Mouse (Mus musculus) CH12.LX (cell line): ENCODE measurements at regions not wholly inside any gene's neighbourhood (a gene's known extent, or its start where the extent isn't known, plus 50 kb on each side); places are given as distances from the start of the nearest gene placed in this dataset.

Experiments
- CHD1 ChIP-seq: IDR thresholded peaks from 2 replicates; pipeline ENCODE4 v1.6.1; 2012; ENCODE audit warnings: low read depth, low read length, improper control_type of control experiment, inconsistent platforms
- CTCF ChIP-seq, 2 experiments: IDR thresholded peaks in 1 of 2; conservative IDR thresholded peaks in 1 of 2; 2 replicates each; pipeline ENCODE4 v1.5.1; 2011 to 2012; ENCODE audit warnings: low read depth in 2 of 2, low read length in 2 of 2, improper control_type of control experiment in 1 of 2, inconsistent platforms in 1 of 2, mild to moderate bottlenecking in 1 of 2, moderate library complexity in 1 of 2
- EP300 ChIP-seq: IDR thresholded peaks from 2 replicates; pipeline ENCODE4 v1.6.1; 2011; ENCODE audit warnings: low read length, improper control_type of control experiment
- HCFC1 ChIP-seq: IDR thresholded peaks from 2 replicates; pipeline ENCODE4 v1.6.1; 2012; ENCODE audit warnings: low read depth, mild to moderate bottlenecking, inconsistent platforms, low read length, improper control_type of control experiment
- MAX ChIP-seq: IDR thresholded peaks from 2 replicates; pipeline ENCODE4 v1.6.1; 2011; ENCODE audit warnings: low read length, improper control_type of control experiment
- MEF2A ChIP-seq: IDR thresholded peaks from 2 replicates; pipeline ENCODE4 v1.6.1; 2014; ENCODE audit warnings: low read depth, mild to moderate bottlenecking, inconsistent platforms, low read length, improper control_type of control experiment, borderline replicate concordance
- MYC ChIP-seq: IDR thresholded peaks from 2 replicates; pipeline ENCODE4 v1.6.1; 2011; ENCODE audit warnings: low read depth, mild to moderate bottlenecking, improper control_type of control experiment, low read length
- NELFE ChIP-seq: IDR thresholded peaks from 2 replicates; pipeline ENCODE4 v1.6.1; 2011; ENCODE audit warnings: low read depth, low read length, improper control_type of control experiment
- POLR2A ChIP-seq: IDR thresholded peaks from 2 replicates; pipeline ENCODE4 v1.6.1; 2011; ENCODE audit warnings: low read depth, mild to moderate bottlenecking, improper control_type of control experiment, low read length
- RAD21 ChIP-seq: IDR thresholded peaks from 2 replicates; pipeline ENCODE4 v1.6.1; 2011; ENCODE audit warnings: low read depth, mild to moderate bottlenecking, low read length, improper control_type of control experiment, moderate library complexity
- SMC3 ChIP-seq: IDR thresholded peaks from 2 replicates; pipeline ENCODE4 v1.6.1; 2011; ENCODE audit warnings: low read depth, low read length, improper control_type of control experiment
- USF1 ChIP-seq: IDR thresholded peaks from 2 replicates; pipeline ENCODE4 v1.6.1; 2014; ENCODE audit warnings: low read depth, mild to moderate bottlenecking, inconsistent platforms, low read length, improper control_type of control experiment
- ZC3H11A ChIP-seq: IDR thresholded peaks from 2 replicates; pipeline ENCODE4 v1.6.1; 2012; ENCODE audit warnings: low read depth, mild to moderate bottlenecking, inconsistent platforms, low read length, improper control_type of control experiment

- no peak for TF ChIP-seq POLR2A
- TF ChIP-seq SMC3 = no peak
- TF ChIP-seq CHD1 = no peak
- no peak for TF ChIP-seq CTCF (conservative IDR thresholded peaks at IDR 0.05 in 1 of 2, IDR thresholded peaks at IDR 0.05 in 1 of 2; ENCODE audit: low read depth in 2 of 2, low read length in 2 of 2)
- no peak for TF ChIP-seq RAD21
- TF ChIP-seq MEF2A = no peak
- TF ChIP-seq MAX = no peak
- no peak for TF ChIP-seq NELFE
- TF ChIP-seq MYC = no peak
- TF ChIP-seq HCFC1 = no peak
- no peak for TF ChIP-seq USF1
- no peak for TF ChIP-seq ZC3H11A
- no peak for TF ChIP-seq EP300
Observed at GRCm38 (mm10) chr2:108816579-108816978, 464.0 kb upstream of the Kif18a start.
